Mouse (Mus musculus): ENCODE data around the gene Cdh4.
A peak's percentile ranks its signal among the peaks of the same experiment; 100 is the strongest.

Cdh4 gene

DNA sequence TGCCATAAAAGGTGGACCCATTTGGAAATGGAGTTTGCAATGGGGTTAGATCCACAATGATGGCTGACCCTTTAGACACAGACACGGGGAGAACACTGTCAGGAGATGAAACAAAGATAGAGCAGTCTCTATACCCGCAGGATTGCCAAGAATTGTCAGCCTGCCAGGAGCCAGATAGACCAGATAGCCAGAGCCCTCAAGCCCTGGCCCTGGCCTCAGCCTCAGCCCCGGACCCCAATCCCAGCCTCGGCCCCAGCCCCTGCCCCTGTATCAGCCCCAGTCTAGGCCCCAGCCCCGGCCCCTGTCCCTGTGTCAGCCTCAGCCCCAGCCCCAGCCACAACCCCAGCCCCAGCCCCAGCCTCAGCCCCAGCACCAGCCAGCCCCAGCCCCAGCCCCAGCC is 345.6 kb downstream of the Cdh4 start:
- no peak for ATAC-seq (ENCODE audit: low TSS enrichment)

DNA sequence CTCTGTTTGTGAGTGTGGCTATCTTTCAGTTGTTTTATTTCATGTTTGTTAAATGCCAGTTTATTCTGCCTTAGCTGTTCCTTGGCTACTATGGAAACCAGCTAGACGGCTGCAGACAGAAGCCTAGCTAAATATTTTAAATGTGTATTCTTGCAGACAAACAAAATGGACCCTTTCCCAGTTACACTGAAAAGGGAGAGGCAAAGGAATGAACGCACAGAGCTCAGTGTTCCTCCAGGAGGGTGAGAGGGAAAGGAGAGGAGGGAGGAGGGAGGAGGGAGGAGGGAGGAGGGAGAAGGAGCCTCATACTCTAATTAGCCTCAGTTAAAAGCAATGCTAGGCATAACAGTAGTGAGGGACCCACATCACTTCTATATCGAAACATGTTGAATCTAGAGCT is 348.5 kb downstream of the Cdh4 start:
- no peak for ATAC-seq (ENCODE audit: low TSS enrichment)

DNA sequence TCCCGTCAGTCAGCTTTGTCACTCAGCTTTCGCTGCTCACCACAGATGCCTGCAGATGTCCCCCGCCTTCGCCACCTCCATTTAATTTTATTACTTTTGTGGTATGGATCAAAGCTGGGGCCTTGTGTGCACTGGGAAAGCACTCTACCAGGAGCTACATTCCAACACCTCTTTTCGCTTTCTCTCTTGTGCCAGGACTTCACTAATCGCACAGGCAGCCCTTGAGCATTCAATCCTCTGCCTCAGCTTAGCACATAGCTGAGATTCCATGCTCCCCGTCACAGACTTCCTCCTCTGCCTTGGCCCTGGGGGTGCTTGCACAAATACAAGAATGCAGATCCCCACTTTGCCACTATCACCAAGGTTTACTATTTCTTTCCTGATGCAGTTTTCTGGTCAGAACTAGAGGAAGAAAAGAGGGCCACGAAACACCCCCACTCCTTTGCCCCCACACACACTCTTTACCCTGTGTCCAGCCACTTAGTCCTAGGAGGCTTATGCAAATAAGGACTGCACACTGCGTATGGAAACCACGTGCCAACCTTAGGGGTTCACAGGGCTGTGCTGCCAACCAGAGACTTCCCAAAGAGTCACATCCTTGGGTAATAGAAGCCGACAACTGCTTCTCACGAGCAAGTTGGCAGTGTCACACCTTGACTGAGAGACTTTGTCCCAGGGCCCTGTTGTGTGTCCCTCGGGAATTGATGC is 350.3 kb downstream of the Cdh4 start:
- no peak for ATAC-seq (ENCODE audit: low TSS enrichment)

DNA sequence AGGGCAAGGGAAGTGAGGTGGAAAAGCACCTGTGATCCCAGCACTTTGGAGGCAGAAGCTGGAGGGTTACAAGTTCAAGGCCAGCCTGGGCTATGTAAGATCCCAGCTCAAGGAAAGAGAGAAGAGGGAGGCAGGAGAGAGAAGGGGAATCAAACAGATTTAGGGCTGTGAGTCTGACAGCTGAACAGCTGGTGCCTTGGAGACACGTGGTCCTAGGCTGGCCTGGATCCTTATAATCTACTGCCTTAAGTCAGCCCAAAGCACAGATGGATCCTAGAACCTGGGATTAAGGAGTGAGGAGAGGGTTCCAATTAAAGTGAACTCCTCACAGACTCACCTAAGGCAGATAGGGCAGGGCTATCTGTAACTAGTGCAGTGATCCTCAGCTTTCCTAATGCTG is 352.1 kb downstream of the Cdh4 start:
- ATAC-seq (ENCODE audit: low TSS enrichment): peak; percentile 56

DNA sequence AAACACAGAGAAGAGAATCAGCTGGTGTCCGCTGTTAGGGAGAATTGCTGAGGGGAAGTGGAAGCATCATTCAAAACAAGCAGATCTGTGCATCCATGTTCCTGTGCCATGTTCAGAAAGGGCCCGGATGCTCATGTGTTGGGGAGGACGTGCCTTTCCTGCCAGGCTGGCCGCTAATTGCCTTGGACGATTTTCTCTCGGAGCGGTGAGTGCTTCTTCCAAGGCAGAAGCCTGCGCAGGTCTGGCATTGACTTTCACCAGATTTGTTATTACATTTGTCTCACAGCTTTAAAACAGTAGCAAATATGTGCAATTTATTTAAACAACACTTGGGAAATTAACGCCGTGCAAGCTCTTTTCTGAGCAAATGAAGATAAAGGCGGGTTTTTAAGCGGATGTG is 353.2 kb downstream of the Cdh4 start:
- ATAC-seq (ENCODE audit: low TSS enrichment): no peak

DNA sequence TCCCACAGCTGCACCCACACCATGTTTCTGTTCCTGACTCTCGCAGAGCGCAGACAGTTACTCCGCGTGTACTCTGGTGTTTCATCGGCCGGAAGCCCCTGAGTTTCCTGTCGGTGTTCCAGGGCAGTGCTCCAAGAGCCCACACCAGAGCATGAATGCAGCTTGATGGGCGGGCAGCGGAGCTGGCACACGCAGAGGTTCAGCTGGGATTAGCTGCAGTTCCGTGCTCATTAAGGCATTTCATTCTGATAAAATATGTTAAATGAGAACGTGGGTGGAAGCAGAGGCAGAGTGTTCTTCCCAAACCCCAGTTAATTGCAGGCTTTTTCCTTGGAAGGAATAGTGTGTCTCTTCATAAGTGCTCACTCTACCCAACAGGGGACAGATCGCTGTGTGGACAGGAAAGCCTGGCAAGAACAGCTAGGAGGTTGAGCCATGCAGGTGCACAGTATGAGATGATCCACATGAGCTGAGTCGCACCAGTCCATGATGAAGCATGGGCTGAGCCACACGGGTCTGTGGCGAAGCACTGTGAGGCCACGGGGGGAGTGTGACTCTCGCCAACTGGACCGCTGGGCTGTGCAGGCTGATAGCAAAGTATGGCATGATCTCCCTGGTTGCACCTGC is 357.8 kb downstream of the Cdh4 start:
- ATAC-seq (ENCODE audit: low TSS enrichment): peak; percentile 88

DNA sequence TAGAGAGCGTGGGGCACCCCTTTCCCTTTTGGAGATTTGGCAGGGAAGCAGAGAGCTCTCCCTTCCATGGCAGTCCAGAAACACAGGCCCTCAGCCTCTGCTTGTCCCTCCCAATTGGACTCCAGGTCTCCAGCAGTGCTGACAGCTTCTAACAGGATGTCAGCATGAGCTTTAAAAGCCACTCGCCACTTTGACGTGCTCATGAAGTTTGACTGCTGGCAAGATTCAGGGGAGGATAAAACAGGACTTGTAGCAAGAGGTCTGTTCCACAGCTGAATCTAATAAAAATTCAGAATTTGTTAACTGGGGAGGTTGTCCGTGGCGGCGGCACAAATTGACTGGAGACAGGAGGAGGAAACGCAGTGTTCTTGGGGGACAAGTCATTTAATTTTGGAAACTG is 358.8 kb downstream of the Cdh4 start:
- ATAC-seq (ENCODE audit: low TSS enrichment): no peak

DNA sequence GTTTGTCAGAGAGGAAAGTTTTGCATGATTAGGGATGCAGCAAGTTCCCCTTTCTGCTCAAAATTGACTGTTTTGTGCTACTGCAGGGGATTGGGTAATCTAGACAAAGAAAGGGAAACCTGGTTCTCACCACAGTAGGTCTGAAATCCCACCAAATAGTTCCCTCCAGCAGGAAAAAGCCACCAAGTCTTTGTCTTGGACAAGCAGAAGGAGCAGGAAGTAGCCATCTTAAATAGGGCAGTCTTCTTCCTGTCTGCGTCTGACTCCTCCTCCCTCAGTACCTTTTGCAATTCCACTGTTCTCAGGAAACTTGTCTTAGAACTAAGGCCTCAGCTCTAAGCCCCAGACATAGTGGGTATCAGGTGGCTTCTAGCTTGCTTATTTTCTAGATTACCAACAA is 360.2 kb downstream of the Cdh4 start:
- ATAC-seq (ENCODE audit: low TSS enrichment): no peak

DNA sequence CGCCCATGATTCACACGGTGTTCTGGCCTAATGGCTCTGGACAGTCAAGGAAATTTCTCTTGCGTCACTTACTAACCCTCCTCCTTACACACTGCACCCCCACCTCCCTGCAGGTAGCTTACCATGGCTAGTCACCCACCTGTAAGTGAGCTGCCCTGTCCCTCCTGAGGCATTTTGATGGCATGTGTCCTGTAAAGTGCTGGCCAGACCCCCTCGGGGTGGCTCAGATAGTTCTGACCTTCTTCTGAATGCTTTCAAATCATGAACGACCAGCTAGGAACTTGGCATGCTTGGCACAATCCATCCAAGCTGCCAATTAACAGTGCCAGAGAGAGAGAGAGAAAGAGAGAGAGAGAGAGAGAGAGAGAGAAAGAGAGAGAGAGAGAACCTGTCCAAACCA is 368.9 kb downstream of the Cdh4 start:
- no peak for ATAC-seq (ENCODE audit: low TSS enrichment)

DNA sequence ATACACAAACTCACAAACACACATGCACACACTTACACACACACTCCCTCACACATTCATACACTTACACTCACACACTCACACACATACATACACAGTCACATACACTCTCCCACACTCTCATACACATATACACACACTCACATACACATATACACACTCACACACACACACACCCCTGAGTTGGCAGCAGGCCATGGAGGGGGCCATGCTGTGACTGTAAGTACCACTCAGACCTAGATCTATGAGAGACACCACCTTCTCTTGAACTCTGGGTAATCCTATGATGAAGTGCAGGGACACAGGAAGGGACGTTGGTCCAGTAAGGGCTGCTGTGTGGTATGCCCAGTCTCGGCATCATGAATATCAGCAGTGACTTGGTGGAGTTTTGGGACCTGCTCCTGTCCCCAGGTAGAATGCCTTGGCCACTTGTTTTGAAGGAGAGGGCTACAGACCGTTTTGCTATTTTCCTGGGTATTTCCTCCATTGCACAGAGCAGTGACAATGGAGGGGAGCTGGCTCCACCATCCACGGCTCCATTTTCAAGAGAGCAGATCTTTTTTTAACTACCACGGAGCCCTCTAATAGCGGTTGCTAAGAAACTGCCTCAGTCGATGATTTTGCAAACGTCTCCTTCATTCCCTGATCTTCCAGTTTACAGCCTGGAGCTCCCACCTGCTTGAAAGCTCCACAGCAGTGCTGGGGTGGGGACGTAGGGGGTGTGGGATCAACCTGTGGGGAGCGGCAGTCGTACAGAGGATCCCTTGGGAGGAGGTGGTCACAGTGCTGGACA is 371.0 kb downstream of the Cdh4 start:
- ATAC-seq (ENCODE audit: low TSS enrichment): peak; percentile 59; the same call in 1 of the 2 replicates

DNA sequence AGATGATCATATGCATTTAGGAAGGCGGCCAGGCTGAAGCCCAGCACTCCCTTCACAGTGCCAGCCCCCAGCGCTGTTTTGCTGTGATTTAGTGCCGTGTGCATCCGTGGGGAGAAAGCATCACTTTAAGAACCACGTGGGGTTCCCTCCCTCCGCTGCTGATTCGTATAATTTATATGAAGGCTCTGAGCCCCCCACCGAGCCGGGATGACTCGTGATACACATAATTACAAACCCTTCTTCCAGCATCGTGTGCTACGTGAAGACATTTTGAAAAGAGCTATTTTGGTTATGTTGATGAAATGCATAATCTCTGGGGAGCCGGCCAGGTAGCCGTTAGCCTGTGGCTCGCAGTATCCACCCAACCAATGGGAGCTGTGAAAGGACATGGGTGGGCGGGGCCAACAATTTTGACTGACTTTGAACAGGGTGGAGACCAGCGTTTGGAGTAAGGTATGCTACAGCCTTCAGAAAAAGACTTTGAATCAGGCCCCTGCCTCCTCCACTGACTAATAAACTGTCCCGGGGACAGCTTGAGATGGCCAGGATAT is 382.6 kb downstream of the Cdh4 start:
- ATAC-seq (ENCODE audit: low TSS enrichment): peak; percentile 90

DNA sequence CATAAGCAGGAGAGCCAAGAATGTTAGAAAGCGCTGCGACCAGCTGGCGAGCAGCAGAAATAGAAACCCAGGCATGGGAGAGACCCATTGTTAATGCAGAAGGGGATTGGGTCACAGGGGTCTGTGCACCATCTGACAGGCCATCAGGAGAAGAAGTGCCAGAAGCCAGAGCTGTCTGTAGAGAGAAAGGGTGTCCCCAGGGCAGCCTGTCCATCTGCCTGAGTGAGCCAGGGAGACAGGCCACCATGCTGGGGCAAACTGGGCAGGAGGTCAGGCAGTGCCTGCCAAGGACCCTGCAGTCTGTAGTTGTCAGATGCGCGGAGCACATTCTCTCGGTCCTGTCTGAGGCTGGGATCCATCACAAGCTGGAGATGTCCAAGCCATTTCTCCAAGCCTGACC is 386.7 kb downstream of the Cdh4 start:
- no peak for ATAC-seq (ENCODE audit: low TSS enrichment)

DNA sequence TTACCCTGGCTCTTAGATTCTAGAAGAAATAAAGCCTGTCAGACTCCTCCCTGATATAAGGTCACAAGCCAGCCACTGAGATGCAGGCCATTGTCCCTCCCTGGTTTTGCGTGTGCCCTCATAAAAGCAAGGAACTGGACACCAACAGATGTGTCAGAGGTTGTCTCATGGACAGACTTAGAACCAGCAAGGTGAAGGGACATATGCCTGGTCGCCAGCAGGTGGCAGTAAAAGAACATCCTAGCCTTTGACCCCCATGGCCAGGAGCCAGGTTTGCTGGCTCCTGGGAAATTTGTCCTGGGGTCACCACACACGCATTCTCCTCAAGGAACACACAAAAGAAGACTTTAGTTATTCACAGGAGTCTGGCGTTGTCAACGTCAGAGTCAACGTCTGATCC is 387.7 kb downstream of the Cdh4 start:
- no peak for ATAC-seq (ENCODE audit: low TSS enrichment)

DNA sequence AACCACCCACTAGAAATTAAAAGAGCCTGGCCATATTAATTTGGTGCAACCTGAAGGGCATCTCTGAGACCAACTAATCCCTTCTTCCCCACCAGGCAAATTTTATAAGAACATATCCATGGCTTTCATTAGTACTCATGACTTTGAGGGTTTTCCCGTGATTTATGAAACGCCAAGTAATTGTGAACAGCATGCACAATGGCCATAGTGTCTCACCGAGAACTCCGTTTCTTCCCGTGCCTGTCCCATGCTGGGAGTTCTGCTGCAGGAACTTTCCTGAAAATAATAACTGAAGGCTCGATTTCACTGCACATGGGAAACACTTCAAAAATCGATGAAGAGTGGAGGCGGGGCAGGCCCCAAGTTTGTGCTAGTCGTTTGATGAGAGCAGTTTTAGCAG is 392.7 kb downstream of the Cdh4 start:
- ATAC-seq (ENCODE audit: low TSS enrichment): no peak

DNA sequence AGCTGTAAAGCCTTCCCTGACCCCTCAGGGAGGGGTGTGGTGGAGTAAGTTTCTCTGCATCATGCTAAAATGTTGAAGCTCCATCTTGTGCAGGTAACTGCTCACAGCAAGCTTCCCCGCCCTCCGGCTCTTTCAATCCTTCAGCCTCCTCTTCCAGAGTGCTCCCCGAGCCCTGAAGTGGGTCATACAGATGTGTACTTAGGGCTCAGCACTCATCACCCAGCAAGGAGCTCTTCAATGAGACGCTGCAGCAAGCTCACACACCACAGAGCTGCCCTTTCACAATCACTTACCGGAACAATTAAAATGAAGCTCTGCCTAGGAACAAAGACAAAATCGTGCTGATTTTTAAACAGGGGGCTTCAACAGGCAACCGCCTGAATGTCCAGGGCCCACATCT is 393.3 kb downstream of the Cdh4 start:
- no peak for ATAC-seq (ENCODE audit: low TSS enrichment)

DNA sequence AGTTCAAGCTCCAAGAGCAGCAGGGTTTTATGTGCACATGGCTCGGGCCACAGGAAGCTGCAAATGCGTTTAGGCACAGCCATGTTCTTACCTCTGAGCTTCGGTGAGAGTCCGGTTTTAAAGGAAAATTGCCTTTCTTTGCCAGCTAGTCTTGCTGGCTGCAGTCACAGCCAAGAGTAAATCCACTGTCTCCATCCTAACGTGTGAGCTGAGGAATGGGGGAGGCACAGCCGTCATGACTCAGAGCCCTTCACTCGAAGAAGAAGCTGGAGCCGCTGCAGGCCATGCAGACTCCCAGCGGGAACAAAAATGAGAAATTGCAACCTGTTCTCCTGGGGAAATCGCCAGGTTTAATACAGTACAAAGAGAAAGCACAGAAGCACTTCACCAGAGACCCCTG is 395.0 kb downstream of the Cdh4 start:
- ATAC-seq (ENCODE audit: low TSS enrichment): peak; percentile 100

DNA sequence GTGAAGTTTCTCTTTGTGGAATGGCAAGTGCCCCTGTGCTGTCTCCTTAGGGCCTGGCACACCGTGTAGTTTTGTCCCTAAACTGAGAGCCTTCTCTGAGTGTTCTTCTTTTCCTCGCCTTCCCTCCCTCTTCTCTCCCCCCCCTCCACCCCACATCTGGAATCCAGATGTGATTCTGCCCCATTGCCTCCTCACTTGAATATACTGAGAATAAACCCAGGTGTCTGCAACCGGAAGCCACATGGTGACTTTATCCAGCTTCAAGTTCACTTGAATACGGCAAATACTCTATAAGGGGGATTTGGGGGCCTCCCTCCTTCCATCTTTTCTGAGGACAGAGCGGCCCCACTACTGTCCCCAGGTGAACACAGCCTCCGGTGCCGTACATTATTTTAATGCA is 395.8 kb downstream of the Cdh4 start:
- ATAC-seq (ENCODE audit: low TSS enrichment): no peak

DNA sequence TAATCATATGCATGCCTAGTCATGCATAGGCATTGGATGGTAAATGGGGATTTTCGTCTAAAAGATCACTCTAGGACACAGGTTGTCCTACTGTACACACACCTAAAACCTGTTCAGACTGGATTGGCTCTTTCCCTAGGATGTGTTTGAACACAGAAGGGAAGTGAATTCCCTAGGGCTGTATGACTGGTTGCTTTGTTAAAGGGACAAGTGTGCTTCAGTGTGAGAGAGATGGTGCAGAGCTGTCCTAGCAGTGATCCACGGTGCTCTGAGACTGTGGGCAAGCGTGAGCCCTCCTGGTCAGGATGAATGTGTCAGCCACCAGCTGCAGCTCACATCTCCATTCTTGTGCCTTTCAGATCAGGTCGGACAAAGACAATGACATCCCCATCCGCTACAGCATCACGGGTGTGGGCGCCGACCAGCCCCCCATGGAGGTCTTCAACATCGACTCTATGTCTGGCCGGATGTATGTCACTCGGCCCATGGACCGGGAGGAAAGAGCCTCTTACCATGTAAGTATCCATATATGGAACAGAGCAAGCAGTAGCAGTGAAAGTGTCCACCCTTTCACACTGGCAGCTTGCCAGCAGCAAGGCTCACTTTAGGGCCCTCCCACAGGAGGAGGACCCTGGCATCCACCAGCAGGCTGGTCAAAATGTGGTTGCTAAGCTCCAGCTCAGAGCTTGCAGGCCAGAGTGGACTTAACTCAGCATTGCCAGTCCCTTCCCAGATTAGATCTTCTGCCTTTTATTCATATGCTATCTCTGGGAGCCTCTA is 400.6 kb downstream of the Cdh4 start:
- ATAC-seq (ENCODE audit: low TSS enrichment): peak; percentile 23; the same call in 1 of the 2 replicates

DNA sequence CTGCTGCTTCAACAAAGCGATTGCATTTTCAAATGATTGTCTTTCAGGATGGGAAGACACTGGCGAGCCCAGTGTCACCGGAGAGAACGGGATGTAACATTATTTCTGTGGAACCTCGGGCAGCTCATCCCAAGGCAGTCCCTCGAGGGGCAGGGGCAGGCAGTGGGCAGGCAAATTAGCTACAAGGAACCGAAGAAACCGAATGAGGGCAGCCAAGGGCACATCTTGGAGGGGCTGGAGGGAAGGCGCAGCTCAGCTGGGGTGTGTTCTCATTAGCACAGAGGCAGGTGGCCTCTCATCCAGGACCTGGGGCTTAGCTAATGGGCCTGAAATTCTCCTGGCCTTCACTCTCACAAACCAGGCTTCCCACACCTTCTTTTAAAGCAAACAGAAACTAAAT is 407.5 kb downstream of the Cdh4 start:
- ATAC-seq (ENCODE audit: low TSS enrichment): no peak

DNA sequence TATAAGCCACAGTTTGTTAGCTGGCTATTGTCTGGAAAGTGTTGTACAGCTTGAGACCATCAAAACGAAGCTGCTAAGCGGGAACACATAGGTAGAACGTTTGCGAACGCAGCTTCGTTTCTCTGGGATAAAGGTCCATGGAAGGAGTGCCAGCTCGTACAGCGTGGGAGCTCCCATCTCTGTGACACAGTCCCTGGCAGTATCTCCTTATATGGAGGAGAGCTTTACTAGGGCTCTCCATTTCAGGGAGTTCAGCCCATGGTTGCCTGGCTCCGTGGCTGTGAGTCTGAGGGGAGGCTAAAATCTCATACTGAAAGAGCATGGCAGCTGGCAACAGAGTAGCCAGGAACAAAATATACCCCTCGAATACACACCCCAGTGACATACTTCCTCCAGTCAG is 409.9 kb downstream of the Cdh4 start:
- ATAC-seq (ENCODE audit: low TSS enrichment): peak; percentile 84

DNA sequence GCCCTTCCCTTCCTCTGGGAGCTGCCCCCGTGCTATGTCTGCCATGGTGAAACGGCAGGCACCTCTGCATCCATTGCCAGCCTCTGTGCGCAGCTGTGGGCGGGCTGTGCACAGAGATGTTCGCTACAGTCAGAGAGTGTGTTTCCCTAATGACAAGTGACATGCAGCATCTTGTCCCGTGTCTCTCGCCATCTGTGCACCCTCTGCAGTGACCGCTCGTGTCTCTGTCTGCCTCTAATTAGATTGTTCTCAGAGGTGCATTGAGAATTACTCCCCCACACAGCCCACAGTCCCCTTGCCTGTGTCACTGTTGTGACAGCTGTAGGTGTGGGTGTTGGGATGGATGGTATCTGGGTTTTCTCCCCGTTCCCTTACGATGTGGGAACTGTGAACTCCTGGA is 410.6 kb downstream of the Cdh4 start:
- ATAC-seq (ENCODE audit: low TSS enrichment): peak; percentile 65

DNA sequence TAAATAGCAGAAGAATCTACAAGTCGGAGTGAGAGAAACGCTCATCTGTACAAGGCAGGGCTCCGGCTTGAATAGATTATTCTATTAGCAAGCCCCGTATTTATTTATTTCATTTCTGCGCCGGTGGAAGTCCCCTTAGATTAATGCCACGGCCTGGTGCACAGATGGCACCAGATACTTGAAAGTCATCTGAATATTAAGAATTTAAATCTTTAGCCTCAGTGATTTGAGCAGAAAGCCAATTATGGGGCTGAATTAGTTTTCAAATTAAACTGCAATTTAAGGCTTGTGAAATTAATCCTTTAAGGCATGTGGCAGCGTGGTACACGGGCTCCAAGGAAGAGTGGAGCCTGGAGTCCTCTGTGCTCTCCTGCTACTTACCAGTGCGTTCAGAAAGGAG is 411.7 kb downstream of the Cdh4 start:
- ATAC-seq (ENCODE audit: low TSS enrichment): no peak
